Mouse (Mus musculus) heart, embryonic 12.5 days (tissue): ENCODE measurements around the gene Lsm6. TPM values are rescaled to one million over a fixed set of nuclear protein-coding genes. Genes with fewer than 3 reads are reported as not detected.
"Not testable (repeated sequence)": the region's sequence is repeated elsewhere in the genome, so short reads cannot be mapped to it uniquely, and the experiment has no call there.

ENCODE experiments used
- ATAC-seq: fragments of 200-750 bp; cut with Nextera tagmentation; 2 replicates; pipeline ENCODE4 v1.8.0; 2017; ENCODE audit warnings: moderate TSS enrichment, moderate library complexity; ENCODE audit not compliant: insufficient number of reproducible peaks, low FRiP score
- H3K27ac ChIP-seq: fragments of 300-500 bp; sonication (generic); 2 replicates; pipeline ENCODE4 v1.5.1; 2016; ENCODE audit warnings: mild to moderate bottlenecking, moderate library complexity; ENCODE audit not compliant: poor library complexity, severe bottlenecking
- H3K27me3 ChIP-seq: fragments of 300-500 bp; sonication (generic); replicated peaks from 2 replicates; pipeline ENCODE4 v1.6.1; 2016; ENCODE audit warnings: mild to moderate bottlenecking, moderate library complexity
- H3K36me3 ChIP-seq: fragments of 300-500 bp; sonication (generic); 2 replicates; pipeline ENCODE4 v1.6.1; 2016; ENCODE audit warnings: mild to moderate bottlenecking, moderate library complexity
- H3K4me1 ChIP-seq: fragments of 300-500 bp; sonication (generic); replicated peaks from 2 replicates; pipeline ENCODE4 v1.6.1; 2016; ENCODE audit warnings: mild to moderate bottlenecking
- H3K4me2 ChIP-seq: fragments of 300-500 bp; sonication (generic); 2 replicates; pipeline ENCODE4 v1.6.1; 2016; ENCODE audit warnings: mild to moderate bottlenecking, moderate library complexity
- H3K4me3 ChIP-seq: fragments of 300-500 bp; sonication (generic); 2 replicates; pipeline ENCODE4 v1.5.1; 2016; ENCODE audit warnings: mild to moderate bottlenecking
- H3K9ac ChIP-seq: fragments of 300-500 bp; sonication (generic); 2 replicates; pipeline ENCODE4 v1.6.1; 2016; ENCODE audit warnings: mild to moderate bottlenecking, moderate library complexity
- H3K9me3 ChIP-seq: fragments of 300-500 bp; sonication (generic); replicated peaks from 2 replicates; pipeline ENCODE4 v1.6.1; 2016; ENCODE audit warnings: mild to moderate bottlenecking, moderate library complexity
- WGBS: fragments of 180-500 bp; shearing (Covaris S2); methylation state at CpG from one replicate; pipeline ENCODE4 v1.1.7; 2016; 5-methylcytosine and 5-hydroxymethylcytosine counted together
- polyA plus RNA-seq: library from polyadenylated mRNA; unstranded; fragments of >200 nt; fragmentation: Nextera tagmentation; extraction: Ambion mirVana; gene quantifications from 2 replicates; pipeline ENCODE4 v1.2.1, GENCODE M21; 2016

Gene Lsm6
- polyA plus RNA-seq, 1 experiment from 2014 or later: 166 TPM

GRCm38 (mm10) chr8:78828414-78828813, 7.5 kb upstream of the Lsm6 start:
- H3K9ac ChIP-seq: no peak overlapping the region
- H3K4me2 ChIP-seq: no peak overlapping the region
- WGBS: 82% methylated on average over 11 of the region's 11 CpGs

DNA sequence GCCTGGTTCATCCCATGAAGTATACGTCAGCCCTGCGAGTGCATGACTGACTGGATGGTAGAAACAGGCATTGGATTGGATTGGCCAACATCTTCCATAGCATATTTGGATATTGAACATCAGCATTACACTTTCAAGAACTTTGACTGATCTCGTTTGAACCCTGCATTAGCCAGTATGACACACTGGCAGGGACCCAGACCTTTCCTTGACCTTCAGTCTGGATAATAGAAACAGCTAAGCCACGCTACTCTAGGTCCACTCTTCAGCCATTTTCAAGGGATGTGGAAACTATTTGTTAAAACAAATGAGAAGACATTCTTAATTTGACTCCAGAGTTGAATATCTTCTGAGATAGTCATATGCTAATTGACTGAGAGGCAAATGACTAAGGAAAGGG, 3.6 kb upstream of the Lsm6 start:
- Histone ChIP-seq H3K4me3 (no peak overlapping the region), H3K27me3 (no peaks in the 10 kb centered on the region), H3K36me3 (no peaks in the 10 kb centered on the region), H3K4me1 (peaks cover 5% of the 10 kb centered on the region), H3K9me3 (no peaks in the 10 kb centered on the region), H3K4me2 (no peak overlapping the region), H3K9ac (no peak overlapping the region), H3K27ac (no peak overlapping the region)
- 84% methylated on average over 4 of the region's 4 CpGs for WGBS
- no peak for ATAC-seq

More at GRCm38 (mm10) chr8:78828414-78828813, 7.5 kb upstream of the Lsm6 start:
- no peak for ATAC-seq
- no peaks in the 10 kb centered on the region for H3K9me3 ChIP-seq
- H3K4me3 ChIP-seq: no peak overlapping the region
- H3K36me3 ChIP-seq: no peaks in the 10 kb centered on the region
- no peaks in the 10 kb centered on the region for H3K27me3 ChIP-seq
- no peaks in the 10 kb centered on the region for H3K4me1 ChIP-seq
- no peak overlapping the region for H3K27ac ChIP-seq

DNA sequence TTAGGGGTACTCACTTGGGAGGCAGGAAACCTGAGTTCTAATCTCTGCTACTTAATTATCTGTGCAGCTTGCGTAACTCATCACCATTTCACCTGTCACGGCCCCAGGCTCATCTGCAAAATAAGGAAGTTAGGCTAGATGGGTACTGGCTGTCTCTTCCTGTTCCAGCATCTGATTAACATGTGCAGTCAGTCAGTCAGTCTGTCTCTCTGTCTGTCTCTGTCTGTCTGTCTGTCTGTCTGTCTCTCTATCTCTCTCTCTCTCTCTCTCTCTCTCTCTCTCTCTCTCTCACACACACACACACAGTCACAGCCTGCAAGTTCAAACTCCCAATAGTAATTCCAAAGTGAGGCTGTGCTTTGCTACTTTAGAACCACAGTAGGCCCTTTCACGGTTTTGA, 967 bp downstream of the Lsm6 start:
- peak overlapping the region; percentile 98 for H3K27ac ChIP-seq

GRCm38 (mm10) chr8:78814743-78815142, 6.2 kb downstream of the Lsm6 start:
- Histone ChIP-seq H3K9me3 (no peaks in the 10 kb centered on the region), H3K36me3 (peaks cover 56% of the 10 kb centered on the region), H3K4me3 (no peak overlapping the region), H3K27ac (no peak overlapping the region), H3K4me2 (no peak overlapping the region), H3K9ac (no peak overlapping the region), H3K4me1 (peaks cover 12% of the 10 kb centered on the region), H3K27me3 (no peaks in the 10 kb centered on the region)
- WGBS: 84% methylated on average over 2 of the region's 2 CpGs
- no peak for ATAC-seq

More for the DNA sequence above, 967 bp downstream of the Lsm6 start:
- not testable (repeated sequence) for ATAC-seq, H3K27me3 ChIP-seq, H3K9me3 ChIP-seq
- WGBS: 25% methylated on average over 3 of the region's 3 CpGs
- Histone ChIP-seq H3K9ac (peak overlapping the region; percentile 91), H3K4me3 (peak overlapping the region; percentile 91), H3K4me2 (peak overlapping the region; percentile 76), H3K36me3 (peaks cover 20% of the 10 kb centered on the region), H3K4me1 (peaks cover 16% of the 10 kb centered on the region)

GRCm38 (mm10) chr8:78813021-78813420, 7.9 kb downstream of the Lsm6 start:
- no peaks in the 10 kb centered on the region for H3K4me1 ChIP-seq
- H3K27ac ChIP-seq: no peak overlapping the region
- H3K4me3 ChIP-seq: no peak overlapping the region
- H3K9ac ChIP-seq: no peak overlapping the region
- H3K4me2 ChIP-seq: no peak overlapping the region
- 88% methylated on average over 9 of the region's 9 CpGs for WGBS
- no peak for ATAC-seq
- no peaks in the 10 kb centered on the region for H3K27me3 ChIP-seq
- H3K9me3 ChIP-seq: no peaks in the 10 kb centered on the region
- peaks cover 65% of the 10 kb centered on the region for H3K36me3 ChIP-seq

GRCm38 (mm10) chr8:78812446-78812845, 8.5 kb downstream of the Lsm6 start:
- no peak overlapping the region for H3K9ac ChIP-seq
- no peaks in the 10 kb centered on the region for H3K27me3 ChIP-seq
- ATAC-seq: no peak
- no peak overlapping the region for H3K4me2 ChIP-seq
- H3K9me3 ChIP-seq: no peaks in the 10 kb centered on the region
- H3K4me3 ChIP-seq: no peak overlapping the region
- no peaks in the 10 kb centered on the region for H3K4me1 ChIP-seq
- H3K27ac ChIP-seq: no peak overlapping the region
- H3K36me3 ChIP-seq: peaks cover 69% of the 10 kb centered on the region
- 93% methylated on average over 9 of the region's 9 CpGs for WGBS

DNA sequence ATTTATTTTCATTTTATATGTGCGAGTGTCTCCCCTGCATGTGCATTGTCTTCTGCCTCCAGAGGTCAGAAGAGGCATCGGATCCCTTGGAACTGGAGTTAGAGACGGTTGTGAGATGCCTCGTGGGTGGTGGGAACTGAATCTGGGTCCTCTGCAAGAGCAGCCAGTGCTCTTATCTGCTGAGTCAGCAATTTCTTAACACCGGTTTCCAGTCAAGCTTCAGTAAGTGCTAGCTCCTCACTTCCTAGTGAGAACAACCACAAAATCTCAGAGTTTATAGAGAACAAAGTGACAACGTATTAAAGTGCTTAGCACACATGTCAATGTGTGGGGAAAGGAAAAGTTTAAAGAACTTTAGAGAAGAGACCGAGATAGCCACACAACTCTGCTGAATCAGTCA, 9.2 kb downstream of the Lsm6 start:
- ATAC-seq: no peak
- peaks cover 70% of the 10 kb centered on the region for H3K36me3 ChIP-seq

GRCm38 (mm10) chr8:78810207-78810675, 10.7 kb downstream of the Lsm6 start:
- H3K9ac ChIP-seq: no peak overlapping the region
- H3K4me3 ChIP-seq: no peak overlapping the region
- 86% methylated on average over 9 of the region's 9 CpGs for WGBS
- H3K27me3 ChIP-seq: no peaks in the 10 kb centered on the region
- H3K4me1 ChIP-seq: no peaks in the 10 kb centered on the region
- peaks cover 81% of the 10 kb centered on the region for H3K36me3 ChIP-seq
- no peaks in the 10 kb centered on the region for H3K9me3 ChIP-seq
- ATAC-seq: no peak
- no peak overlapping the region for H3K4me2 ChIP-seq
- no peak overlapping the region for H3K27ac ChIP-seq

More for the DNA sequence above, 9.2 kb downstream of the Lsm6 start:
- Histone ChIP-seq H3K9ac (no peak overlapping the region), H3K27ac (no peak overlapping the region), H3K27me3 (no peaks in the 10 kb centered on the region), H3K9me3 (no peaks in the 10 kb centered on the region), H3K4me2 (no peak overlapping the region), H3K4me1 (no peaks in the 10 kb centered on the region), H3K4me3 (no peak overlapping the region)
- WGBS: 90% methylated on average over 7 of the region's 7 CpGs

- H3K4me1 ChIP-seq: no peaks in the 10 kb centered on the region
- no peak overlapping the region for H3K27ac ChIP-seq
- H3K4me2 ChIP-seq: no peak overlapping the region
- no peak overlapping the region for H3K9ac ChIP-seq
- H3K4me3 ChIP-seq: no peak overlapping the region
- no peaks in the 10 kb centered on the region for H3K27me3 ChIP-seq
- no peaks in the 10 kb centered on the region for H3K9me3 ChIP-seq
- no peak for ATAC-seq
- 91% methylated on average over 14 of the region's 14 CpGs for WGBS
- peaks cover 82% of the 10 kb centered on the region for H3K36me3 ChIP-seq
Observed at GRCm38 (mm10) chr8:78809454-78810206, 11.3 kb downstream of the Lsm6 start.

GRCm38 (mm10) chr8:78808888-78809287, 12.1 kb downstream of the Lsm6 start:
- H3K4me2 ChIP-seq: no peak overlapping the region
- no peaks in the 10 kb centered on the region for H3K9me3 ChIP-seq
- peaks cover 83% of the 10 kb centered on the region for H3K36me3 ChIP-seq
- H3K4me3 ChIP-seq: no peak overlapping the region
- no peak overlapping the region for H3K9ac ChIP-seq
- ATAC-seq: no peak
- no peaks in the 10 kb centered on the region for H3K4me1 ChIP-seq
- no peak overlapping the region for H3K27ac ChIP-seq
- no peaks in the 10 kb centered on the region for H3K27me3 ChIP-seq
- 84% methylated on average over 2 of the region's 2 CpGs for WGBS

- WGBS: 94% methylated on average over 5 of the region's 5 CpGs
- H3K27me3 ChIP-seq: no peaks in the 10 kb centered on the region
- H3K27ac ChIP-seq: no peak overlapping the region
- no peaks in the 10 kb centered on the region for H3K4me1 ChIP-seq
- H3K9me3 ChIP-seq: no peaks in the 10 kb centered on the region
- H3K9ac ChIP-seq: no peak overlapping the region
- H3K4me3 ChIP-seq: no peak overlapping the region
- H3K4me2 ChIP-seq: no peak overlapping the region
- H3K36me3 ChIP-seq: peaks cover 87% of the 10 kb centered on the region
- no peak for ATAC-seq
Observed at GRCm38 (mm10) chr8:78808439-78808838, 12.5 kb downstream of the Lsm6 start.

- Histone ChIP-seq H3K27ac (no peak overlapping the region), H3K9me3 (no peaks in the 10 kb centered on the region), H3K4me1 (no peaks in the 10 kb centered on the region), H3K36me3 (peaks cover 86% of the 10 kb centered on the region), H3K4me2 (no peak overlapping the region), H3K9ac (no peak overlapping the region), H3K27me3 (no peaks in the 10 kb centered on the region), H3K4me3 (no peak overlapping the region)
- ATAC-seq: no peak
- WGBS: 90% methylated on average over 9 of the region's 9 CpGs
Observed at GRCm38 (mm10) chr8:78807283-78807682, 13.7 kb downstream of the Lsm6 start.
